Mouse (Mus musculus) thymus, postnatal 36 days (tissue): ENCODE results near the gene Ace.
A peak's percentile ranks its signal among the peaks of the same experiment; 100 is the strongest.

Experiments used
- DNase-seq, 2 experiments: peaks; one replicate each; pipeline ENCODE4 v3.0.0; 2022; ENCODE audit warnings: mixed read lengths in 2 of 2

Gene Ace

DNA sequence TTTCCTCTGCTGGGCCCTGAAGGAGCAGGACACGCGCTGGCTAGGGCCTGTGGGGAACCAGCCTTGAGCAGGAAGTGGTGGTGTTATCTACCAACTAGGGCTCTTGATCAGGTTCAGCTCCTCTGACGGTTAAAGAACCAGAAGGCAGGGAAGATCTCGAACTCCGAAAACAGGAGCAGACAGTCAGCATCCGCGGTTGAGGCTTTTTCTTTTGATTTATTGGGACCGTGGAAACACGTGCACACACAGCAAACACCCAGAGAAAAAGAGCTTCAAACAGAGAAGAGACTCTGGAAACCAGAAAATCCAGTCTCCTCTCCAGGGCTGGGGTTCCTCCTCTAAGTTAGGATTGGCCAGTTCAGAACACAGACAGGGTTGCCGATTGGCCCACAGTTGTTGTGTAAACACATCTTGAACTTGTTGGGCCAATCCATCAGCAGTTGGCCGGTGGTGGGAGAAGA lies 21.0 kb upstream of the Ace start:
- DNase-seq = no peak

GRCm38 (mm10) chr11:105948255-105948654 lies 19.5 kb upstream of the Ace start:
- no peak for DNase-seq

- DNase-seq = no peak
Measured at GRCm38 (mm10) chr11:105950519-105950918, 17.2 kb upstream of the Ace start.

GRCm38 (mm10) chr11:105951601-105952044 lies 16.1 kb upstream of the Ace start:
- no peak for DNase-seq

DNA sequence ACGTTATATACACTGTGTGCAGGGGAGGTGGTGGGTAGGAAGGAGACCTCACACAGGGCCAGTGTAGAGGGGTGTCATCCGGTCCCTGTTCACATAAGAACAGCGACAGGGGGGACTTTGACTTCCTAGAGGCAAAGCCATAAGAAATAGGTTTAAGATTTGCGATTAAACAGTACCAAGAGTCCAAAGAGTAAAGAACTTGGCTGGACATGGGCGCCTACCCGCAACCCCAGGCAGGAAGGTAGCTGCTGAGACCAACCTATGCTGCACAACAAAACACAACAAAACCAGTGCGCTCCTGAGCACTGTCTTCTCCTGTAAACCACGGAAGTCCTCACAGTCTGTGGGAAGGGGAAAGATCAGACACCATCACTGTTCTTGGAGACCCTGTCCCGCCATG lies 15.6 kb upstream of the Ace start:
- no peak for DNase-seq

- no peak for DNase-seq
Measured at GRCm38 (mm10) chr11:105952911-105953386, 14.8 kb upstream of the Ace start, which contains the start of gene Cyb561. Gene Cyb561, minus strand, starts transcription at chr11:105953336.

- no peak for DNase-seq
Measured at GRCm38 (mm10) chr11:105953402-105953801, 14.3 kb upstream of the Ace start.

DNA sequence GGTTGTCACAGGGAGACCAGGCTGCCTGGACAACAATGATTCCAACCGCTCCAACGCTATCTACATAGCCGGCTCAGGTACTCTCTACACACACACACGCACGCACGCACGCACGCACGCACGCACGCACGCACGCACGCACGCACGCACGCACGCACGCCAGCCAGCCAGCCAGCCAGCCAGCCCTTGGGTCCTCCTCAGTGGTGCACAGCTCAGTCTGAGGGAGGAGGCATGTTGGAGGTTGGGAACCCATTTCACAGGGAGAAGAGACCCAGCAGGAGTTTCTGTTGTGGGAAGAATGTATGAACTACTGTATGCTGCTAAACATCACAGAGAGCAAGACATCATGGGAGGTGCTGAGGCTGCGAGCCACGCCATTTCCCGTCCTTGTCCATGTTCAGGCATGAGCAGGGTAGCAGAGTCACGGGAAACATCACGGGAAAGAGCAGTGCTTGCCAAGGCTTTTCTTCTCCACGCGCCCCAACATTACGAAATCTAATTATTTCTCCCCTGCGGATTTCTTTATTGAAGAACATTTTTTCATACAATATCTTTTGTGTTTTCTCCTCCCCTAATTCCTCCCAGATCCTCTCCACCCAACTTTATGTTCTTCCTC lies 11.8 kb upstream of the Ace start:
- DNase-seq = no peak

GRCm38 (mm10) chr11:105957501-105957900 lies 10.2 kb upstream of the Ace start:
- no peak for DNase-seq

DNA sequence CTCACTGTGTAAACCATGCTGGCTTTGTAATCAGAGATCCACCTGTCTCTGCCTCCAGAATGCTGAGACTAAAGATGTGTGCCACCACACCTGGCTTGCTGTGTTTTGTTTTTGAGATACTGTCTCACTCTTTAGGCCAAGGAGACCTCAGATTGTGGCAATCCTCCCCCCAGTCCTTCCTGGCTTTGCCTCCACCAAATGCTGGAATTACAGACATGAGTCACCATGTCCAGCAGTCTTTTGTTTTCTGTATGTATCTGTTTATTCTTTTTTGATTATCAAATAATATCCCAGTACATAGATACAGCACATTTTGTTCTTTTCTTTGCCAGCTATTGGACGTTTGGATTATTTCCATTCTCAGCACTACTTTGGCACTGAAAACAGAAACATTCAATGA lies 9.2 kb upstream of the Ace start:
- no peak for DNase-seq

- no peak for DNase-seq
Measured at GRCm38 (mm10) chr11:105959355-105959754, 8.4 kb upstream of the Ace start.

DNA sequence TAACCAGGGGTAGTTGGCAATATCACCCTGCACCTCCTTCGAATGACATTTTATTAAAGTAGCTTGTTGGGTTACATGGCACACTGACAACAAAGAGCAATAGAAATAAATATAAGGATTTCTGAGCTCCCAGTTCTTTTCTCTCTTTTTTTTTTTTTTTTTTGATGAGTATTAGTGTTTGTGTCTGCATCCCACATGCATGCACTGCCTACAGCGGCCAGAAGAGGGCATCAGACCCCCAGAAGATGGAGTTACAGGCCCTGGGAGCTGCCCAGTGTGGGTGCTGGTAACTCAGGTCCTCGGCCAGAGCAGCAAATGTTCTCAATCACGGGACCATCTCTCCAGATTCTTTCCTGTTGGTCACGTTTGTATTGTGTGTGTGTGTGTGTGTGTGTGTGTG lies 3.1 kb upstream of the Ace start:
- DNase-seq = no peak

DNA sequence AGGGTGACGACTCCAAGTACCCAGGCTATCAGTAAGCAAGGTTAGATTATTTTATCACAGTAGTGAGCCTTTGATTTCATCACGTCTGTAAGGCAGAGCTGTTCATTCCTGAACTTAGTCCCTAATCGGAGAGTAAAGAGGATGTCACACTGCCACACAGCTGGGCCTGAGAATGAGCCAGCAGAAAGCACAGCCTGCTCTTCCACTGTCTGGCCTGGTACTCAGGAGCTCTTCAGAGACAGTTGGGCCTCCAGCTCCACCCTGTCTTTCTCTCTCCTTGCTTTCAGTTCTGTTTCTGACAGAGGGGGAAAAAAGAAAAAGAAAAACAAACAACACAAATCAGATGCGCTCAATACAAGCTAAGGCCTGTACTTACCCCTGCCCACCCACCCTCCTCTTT lies 1.5 kb upstream of the Ace start:
- DNase-seq = no peak

DNA sequence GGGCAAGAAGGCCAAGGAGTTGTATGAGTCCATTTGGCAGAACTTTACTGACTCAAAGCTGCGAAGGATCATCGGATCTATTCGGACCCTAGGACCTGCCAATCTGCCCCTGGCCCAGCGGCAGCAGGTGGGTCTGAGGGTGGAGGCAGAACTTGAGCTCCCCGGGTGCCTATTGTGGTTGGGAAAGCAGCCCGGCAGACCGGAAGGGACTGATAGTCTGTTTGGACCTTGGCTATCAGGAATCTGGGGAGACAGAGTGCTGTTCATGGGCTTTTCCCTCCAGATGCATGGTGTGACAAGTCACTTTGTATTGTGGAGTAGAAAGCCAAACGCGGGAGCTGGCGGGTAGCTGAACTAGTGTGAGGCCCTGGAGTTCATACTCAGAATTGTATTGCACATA lies 1.2 kb downstream of the Ace start:
- DNase-seq = no peak

DNA sequence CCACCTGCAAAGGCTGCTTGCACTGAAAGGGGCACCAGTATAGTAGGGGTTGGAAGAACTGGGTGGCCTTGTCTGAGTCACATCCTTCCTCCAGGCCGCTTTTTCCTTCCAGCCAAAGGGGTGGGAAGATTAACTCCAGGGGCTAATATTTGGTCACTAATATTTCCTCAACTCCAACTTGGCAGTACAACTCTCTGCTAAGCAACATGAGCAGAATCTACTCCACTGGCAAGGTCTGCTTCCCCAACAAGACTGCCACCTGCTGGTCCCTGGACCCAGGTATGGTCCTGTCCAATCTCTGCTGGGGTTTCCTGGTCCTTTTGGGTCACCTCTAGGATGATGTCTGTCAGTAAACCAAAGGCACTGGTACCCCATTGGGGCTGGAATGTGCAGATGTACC lies 1.8 kb downstream of the Ace start:
- peak in 1 of 2 experiments; percentile 13 for DNase-seq

GRCm38 (mm10) chr11:105974593-105974992 lies 6.8 kb downstream of the Ace start:
- no peak for DNase-seq

- no peak for DNase-seq
Measured at GRCm38 (mm10) chr11:105975050-105975449, 7.3 kb downstream of the Ace start.

GRCm38 (mm10) chr11:105975636-105976035 lies 7.9 kb downstream of the Ace start:
- DNase-seq = no peak

GRCm38 (mm10) chr11:105978232-105978631 lies 10.5 kb downstream of the Ace start:
- DNase-seq = no peak

DNA sequence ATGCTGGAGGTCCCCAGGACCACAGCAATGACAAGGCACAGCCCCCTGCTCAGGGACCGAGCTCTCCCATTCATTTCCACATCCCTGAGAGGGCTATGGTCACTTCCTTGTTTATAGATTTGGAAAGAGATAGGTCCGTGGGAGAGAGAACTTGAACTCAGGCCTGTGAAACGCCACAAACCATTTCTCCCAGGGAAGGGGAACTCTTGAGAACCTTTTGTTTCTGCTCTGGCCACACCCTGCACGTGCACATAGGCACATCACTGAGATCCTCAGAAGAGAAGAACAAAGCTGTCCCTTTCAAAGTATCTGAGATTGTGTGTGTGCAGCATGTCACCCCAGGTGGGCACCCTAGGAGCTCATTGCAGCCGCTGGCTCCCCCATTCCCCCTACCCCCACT lies 10.9 kb downstream of the Ace start:
- no peak for DNase-seq

GRCm38 (mm10) chr11:105984452-105984851 lies 16.7 kb downstream of the Ace start:
- no peak for DNase-seq

GRCm38 (mm10) chr11:105987446-105987845 lies 19.7 kb downstream of the Ace start:
- no peak for DNase-seq

DNA sequence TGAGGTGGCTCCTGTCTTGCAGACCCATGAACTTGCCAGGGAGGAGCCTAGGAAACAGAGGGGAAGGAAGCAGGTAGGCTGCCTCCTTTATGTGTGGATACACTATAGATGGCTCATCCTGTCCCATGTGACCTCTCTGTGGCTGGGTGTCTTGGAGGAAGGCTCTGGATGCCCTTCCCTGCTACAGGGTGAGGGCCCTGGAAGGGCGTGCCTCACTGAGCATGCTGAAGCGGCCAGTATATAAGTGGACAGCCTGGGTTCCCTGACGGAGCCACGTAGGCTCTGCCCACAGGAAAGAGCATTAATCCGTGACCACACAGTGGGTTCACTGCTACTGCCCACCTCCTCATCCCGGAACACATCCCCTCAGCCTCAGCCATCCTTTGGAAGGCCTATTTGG lies 21.7 kb downstream of the Ace start:
- no peak for DNase-seq

DNA sequence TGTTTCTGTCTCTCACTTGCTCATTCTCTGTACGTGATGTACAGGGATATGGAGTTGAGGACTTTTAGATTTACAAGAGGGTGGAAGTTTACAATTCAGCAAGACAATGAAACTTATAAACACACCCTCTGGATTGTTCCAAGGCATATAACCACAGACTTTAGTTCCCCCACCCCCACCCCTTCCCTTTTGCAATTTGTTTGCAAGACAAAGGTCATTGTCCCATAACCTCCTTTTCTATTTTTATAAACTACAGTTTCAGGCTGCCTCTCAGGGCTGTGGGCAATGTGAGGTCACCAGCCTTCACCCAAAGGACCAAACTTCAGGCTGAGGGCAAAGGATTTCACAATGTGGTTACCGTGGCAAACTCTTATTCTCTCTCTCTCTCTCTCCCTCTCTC lies 22.5 kb downstream of the Ace start:
- DNase-seq = no peak

- no peak for DNase-seq
Measured at GRCm38 (mm10) chr11:105994375-105994774, 26.6 kb downstream of the Ace start, which contains the start of gene Ace3. Gene Ace3, plus strand, starts transcription at chr11:105994675.
